Mouse (Mus musculus) T-helper 17 cell (primary cell): ENCODE data around the gene Klf15.

Experiments
- in situ Hi-C, 2 experiments: fragments of 300-600 bp; cut with MboI, MseI; formaldehyde crosslinking; loops; 1 replicate in 1 of 2; 2 replicates in 1 of 2; pipeline ENCODE4 v1.15.1; 2025; ENCODE audit warnings: high pct_unique_total_duplicates in 2 of 2

Klf15 gene

GRCm38 (mm10) chr6:90463890-90464421 is 1.6 kb downstream of the Klf15 start:
- in situ Hi-C loops, result no loop called here

GRCm38 (mm10) chr6:90465028-90465640 is 2.8 kb downstream of the Klf15 start:
- in situ Hi-C loops, result loop anchor here in 1 of 2 experiments (5.0 kb wide), 1 partner anchor 48 kb away; no protein-coding TSS in a partner anchor

GRCm38 (mm10) chr6:90466079-90466478 is 3.7 kb downstream of the Klf15 start:
- in situ Hi-C loops, result loop anchor here in 1 of 2 experiments (5.0 kb wide), 1 partner anchor 49 kb away; no protein-coding TSS in a partner anchor

- in situ Hi-C loops, result loop anchor here in 1 of 2 experiments (5.0 kb wide), 1 partner anchor 50 kb away; no protein-coding TSS in a partner anchor
Observed at GRCm38 (mm10) chr6:90466847-90467410, 4.6 kb downstream of the Klf15 start.

- in situ Hi-C loops, result loop anchor here in 1 of 2 experiments (5.0 kb wide), 1 partner anchor 51 kb away; no protein-coding TSS in a partner anchor
Observed at GRCm38 (mm10) chr6:90468216-90468615, 5.8 kb downstream of the Klf15 start.

DNA sequence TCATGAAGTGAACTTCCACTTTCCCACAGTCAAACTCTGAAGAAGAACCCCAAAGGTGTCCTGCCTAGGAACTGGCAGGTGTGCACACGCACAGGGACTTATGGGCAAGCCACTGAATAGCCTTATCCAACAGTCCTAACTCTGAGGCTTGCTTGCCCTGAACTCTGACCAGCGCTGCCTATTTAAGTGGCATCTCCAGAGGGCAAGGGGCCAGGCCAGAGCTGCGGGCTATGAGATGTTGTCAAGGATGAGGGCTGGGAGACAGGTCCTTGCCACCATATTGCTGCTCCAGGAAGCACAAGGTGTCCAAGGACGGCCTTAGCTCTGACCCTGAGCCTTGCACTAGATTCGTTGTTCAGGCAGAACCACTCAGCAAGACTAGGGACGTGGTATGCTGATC is 6.7 kb downstream of the Klf15 start:
- in situ Hi-C loops, result loop anchor here in 1 of 2 experiments (5.0 kb wide), 1 partner anchor 52 kb away; no protein-coding TSS in a partner anchor

- in situ Hi-C loops, result no loop called here
Observed at GRCm38 (mm10) chr6:90470255-90470654, 7.9 kb downstream of the Klf15 start.

DNA sequence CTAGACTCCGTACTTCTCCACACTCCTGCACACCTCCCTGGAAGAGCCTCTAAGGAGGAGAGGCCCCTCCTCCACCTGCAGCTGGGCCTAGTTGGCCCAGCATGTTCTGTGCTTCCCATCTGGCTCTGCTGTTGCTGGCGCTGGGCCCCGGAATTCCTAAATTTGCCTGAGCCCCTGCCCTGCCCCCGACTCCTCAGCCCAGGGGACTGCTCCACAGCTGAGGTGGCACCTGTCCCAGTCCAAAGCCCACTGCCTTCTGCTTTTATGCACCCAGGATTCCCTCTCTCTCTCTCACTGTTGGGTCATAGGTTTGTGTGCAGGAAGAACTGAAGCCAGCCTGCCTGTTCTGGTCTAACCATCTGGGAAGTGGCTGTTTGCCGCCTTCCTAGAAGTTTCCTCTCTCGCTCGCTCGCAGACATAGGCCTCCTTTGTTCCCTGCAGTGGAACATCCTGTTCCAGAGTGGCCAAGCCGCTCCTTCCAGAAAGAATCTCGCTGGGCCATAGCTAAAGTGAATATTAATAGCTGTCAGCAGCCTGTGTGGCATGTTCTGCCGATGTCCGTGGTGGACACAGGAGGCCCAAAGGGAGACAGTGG is 8.7 kb downstream of the Klf15 start:
- in situ Hi-C loops, result no loop called here

GRCm38 (mm10) chr6:90472079-90472478 is 9.7 kb downstream of the Klf15 start:
- in situ Hi-C loops, result no loop called here

DNA sequence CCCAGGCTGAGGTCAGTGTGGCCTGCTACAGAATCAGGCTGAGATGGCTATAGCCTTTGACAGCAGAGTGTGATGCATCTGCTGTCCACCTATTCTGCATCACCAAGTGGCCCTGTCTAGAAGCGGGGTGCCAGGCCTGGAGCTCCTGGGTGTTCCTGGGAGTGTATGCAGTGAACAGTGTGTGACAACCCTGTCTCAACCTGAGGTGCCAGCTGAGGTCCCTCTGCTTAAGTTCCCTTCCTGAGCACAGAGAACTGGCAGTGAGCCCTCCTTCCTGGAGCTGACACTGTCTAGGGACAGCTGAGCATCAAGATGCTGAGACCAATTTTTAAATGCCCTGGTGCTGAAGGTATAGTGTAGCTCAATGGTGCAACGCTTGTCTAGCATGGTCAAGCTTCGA is 10.3 kb downstream of the Klf15 start:
- in situ Hi-C loops, result no loop called here

DNA sequence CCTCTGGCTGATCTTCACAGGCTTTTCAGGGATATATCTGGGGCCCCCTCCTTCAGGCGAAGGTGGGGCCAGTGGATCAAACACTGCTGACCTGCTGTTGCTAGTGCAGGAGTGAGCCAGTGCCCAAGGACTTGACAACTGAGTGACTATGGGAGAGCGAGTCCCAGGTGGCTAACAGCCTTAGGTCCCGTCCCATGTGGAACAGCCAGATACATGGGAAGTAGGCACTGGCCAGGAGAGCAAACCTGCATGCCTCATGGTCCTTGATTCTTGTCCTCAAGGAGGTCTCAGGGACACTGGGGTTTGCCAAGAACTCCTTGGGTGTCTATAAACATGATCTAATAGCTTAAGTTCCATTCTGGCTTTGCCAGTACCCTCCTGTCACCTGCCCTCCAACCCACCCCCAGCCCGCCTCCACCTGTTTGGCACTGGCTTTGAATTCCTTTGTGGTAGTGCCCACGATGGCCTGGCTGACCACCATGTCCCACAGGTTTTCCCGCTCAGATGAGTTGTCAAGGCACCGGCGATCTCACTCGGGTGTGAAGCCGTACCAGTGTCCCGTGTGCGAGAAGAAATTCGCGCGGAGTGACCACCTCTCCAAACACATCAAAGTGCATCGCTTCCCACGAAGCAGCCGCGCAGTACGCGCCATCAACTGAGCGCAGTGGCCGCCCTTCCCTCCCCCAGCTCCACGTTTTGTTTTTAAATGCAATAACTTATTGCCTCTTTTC is 11.4 kb downstream of the Klf15 start:
- in situ Hi-C loops, result no loop called here

- in situ Hi-C loops, result no loop called here
Observed at GRCm38 (mm10) chr6:90474361-90474750, 12.0 kb downstream of the Klf15 start.

- in situ Hi-C loops, result no loop called here
Observed at GRCm38 (mm10) chr6:90475176-90475853, 12.9 kb downstream of the Klf15 start.

DNA sequence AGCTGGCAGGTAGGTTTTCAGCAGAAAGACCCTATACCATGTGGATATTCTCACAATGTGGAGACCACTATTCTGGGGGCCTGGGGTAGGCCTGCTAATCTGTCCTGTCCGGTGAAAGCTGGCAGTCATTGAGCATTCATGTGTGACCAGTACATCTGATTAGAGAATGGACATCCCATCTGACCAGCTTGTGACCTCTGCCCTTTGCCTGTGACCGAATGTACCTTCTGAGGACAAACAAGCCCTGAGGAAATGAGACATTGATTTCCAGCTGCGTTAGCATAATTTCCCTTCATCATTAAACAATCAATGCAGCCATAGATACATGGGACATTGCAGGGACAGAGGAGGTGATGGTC is 13.5 kb downstream of the Klf15 start:
- in situ Hi-C loops, result no loop called here

DNA sequence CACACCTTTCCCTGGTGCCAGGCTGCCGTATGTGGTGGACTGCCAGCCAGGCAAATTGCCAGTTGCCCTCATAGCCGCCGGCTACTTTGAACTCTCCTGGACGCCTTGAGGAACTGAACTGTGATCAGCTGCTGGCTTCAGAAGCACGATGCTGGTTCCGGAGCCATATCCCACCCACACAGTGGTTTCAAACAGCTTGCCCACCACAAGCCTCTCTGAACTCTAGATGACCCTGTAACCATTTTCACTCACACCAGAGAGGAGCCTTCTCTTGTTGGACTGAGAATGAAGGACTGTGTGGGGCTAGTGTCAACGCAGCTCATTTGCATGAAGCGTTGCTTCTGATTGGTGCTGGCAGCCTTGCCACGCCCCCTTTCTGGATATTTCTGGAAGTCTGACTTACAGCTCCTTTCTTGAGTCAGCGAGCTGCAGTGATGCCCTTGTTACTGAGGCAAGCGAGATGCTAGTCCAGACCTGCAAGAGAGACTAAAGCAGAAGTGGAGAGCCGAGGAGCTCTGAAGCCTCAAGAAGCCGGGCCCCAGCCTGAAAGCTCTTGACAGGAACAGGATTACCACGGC is 14.7 kb downstream of the Klf15 start:
- in situ Hi-C loops, result no loop called here

DNA sequence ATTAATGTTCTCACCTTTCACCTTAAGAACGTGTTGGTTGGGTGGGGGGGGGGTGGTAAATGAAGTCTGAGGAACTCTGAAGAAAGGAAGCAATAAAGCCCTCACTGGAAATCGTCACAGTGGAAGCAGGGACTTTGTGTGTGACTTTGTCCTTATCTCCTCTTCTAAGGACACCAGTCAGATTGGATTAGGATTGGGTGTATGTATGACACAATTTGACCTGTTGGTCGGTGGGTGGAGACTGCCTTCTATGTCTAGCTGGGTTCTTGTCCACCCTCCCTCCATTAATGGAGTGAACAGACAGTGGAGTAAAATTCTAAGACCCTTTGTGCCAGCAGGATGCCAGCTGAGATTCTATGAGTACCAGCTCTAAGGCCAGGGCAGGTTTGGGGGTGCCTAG is 21.9 kb downstream of the Klf15 start:
- in situ Hi-C loops, result loop anchor here in 1 of 2 experiments (5.0 kb wide), 1 partner anchor 768 kb away; no protein-coding TSS in a partner anchor

GRCm38 (mm10) chr6:90484876-90485275 is 22.5 kb downstream of the Klf15 start:
- in situ Hi-C loops, result loop anchor here in 1 of 2 experiments (5.0 kb wide), 1 partner anchor 767 kb away; no protein-coding TSS in a partner anchor

DNA sequence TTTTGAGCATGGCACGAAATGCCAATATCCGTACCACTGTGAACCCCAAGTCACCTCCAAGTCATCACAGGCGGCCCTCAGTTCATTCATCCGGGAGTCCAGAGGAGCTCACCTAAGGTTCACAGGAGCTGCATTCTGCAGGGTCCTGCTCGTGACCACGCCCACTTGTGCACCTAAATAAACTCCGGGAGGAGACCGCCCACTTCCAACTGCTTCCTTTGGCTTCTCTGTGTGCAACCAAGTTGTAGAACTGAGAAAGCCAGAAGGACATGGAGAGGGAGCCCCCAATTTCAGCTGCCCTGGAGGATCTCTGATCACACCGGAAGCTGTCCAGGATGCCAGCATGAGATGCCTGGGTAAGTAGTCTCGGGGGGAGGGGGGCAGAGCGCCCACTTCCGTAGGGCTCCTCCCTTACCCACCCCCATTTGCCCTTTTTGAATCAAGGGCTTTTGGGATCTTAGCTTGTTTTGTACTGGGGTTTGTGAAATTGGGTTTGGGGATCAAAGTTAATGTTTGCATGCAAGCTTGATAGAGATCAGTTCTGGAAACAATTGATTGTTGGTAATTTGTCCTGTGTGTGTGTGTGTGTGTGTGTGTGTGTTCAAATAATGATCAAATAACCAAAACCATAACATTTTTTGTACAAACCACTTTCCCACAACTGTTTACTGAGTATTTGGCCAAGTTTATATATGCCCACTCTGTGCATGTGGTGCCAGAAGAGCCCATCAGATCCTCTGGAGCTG is 24.0 kb downstream of the Klf15 start, which contains the start of gene Aldh1l1:
Aldh1l1 (plus strand) TSS at position 252 of the 746 bp plus-strand sequence.
- in situ Hi-C loops, result no loop called here

DNA sequence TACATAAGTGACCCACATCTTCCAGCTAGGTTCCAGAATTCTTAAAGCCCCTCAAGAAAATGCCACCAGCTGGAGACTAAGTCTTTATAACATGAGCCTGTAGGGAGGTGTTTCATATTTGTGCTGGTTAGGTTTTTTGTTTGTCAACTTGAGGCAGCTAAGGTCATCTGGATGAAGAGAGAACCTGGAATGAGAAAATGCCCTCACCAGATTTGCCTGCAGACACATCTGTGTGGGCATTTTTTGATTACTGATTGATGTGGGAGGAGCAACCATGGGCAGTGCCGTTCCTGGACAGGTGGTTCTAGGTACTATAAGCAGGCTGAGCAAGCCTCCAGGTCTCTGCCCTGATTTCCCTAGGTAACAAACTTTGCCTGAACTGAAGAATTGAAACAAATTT is 25.2 kb downstream of the Klf15 start:
- in situ Hi-C loops, result no loop called here

DNA sequence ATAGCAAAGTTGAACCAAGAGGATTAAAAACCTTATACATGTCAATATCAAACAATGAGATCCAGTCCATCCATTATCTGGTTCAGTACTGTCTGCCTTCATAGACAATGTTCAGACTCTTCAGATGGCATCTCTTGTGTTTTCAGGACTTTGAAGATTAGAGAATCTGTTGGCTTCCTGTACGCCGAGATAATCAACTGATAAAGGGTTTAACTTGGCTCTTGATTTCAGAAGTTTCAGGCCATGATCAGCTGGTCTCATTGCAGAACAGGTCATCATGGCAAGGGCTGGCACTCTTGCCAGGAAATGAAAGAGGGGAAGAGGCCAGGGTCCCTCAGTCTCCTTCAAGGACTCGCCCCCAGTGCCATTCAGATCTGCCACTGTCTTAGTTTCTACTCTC is 27.2 kb downstream of the Klf15 start:
- in situ Hi-C loops, result no loop called here
